Mouse (Mus musculus) CH12.LX (cell line): ENCODE data around the gene Pdcd1. TPM values are rescaled to one million over a fixed set of nuclear protein-coding genes. Genes with fewer than 3 reads are reported as not detected.

Source experiments
- DNase-seq: peaks from one replicate; pipeline ENCODE4 v3.0.0-alpha.2; 2013; ENCODE audit errors: extremely low read depth
- H3K27ac ChIP-seq: 2 replicates; pipeline ENCODE4 v1.5.1; 2012; ENCODE audit warnings: low read depth, mild to moderate bottlenecking, control low read depth, moderate library complexity; ENCODE audit not compliant: insufficient read depth
- H3K27me3 ChIP-seq: replicated peaks from 2 replicates; pipeline ENCODE3; 2012; ENCODE audit warnings: inconsistent platforms
- H3K36me3 ChIP-seq, 2 experiments: replicated peaks in 1 of 2; 2 replicates each; pipeline versions ENCODE3 to v1.6.1; 2012; ENCODE audit warnings: inconsistent platforms in 1 of 2, low read length in 1 of 2, mild to moderate bottlenecking in 1 of 2, mixed read lengths in 1 of 2, moderate library complexity in 1 of 2; ENCODE audit not compliant: control insufficient read depth in 1 of 2, insufficient read depth in 1 of 2
- H3K4me1 ChIP-seq, 2 experiments: 2 replicates each; pipeline ENCODE4 v1.6.1; 2012; ENCODE audit warnings: inconsistent platforms in 1 of 2, moderate library complexity in 1 of 2; ENCODE audit not compliant: insufficient read depth in 2 of 2, control insufficient read depth in 1 of 2
- H3K4me2 ChIP-seq: 2 replicates; pipeline ENCODE4 v1.6.1; 2012; ENCODE audit warnings: low read depth, mild to moderate bottlenecking, control low read depth; ENCODE audit not compliant: poor library complexity, insufficient read depth, severe bottlenecking
- H3K4me3 ChIP-seq, 3 experiments: fragments of 150-350 bp in 1 of 3; sonication (generic) in 1 of 3; replicated peaks in 1 of 3; 2 replicates each; pipeline versions ENCODE3 to v1.5.1; 2011 to 2012; ENCODE audit warnings: low read depth in 2 of 3, low read length in 2 of 3, mild to moderate bottlenecking in 2 of 3, moderate library complexity in 2 of 3, control low read depth in 1 of 3, improper control_type of control experiment in 1 of 3, inconsistent platforms in 1 of 3, mixed read lengths in 1 of 3; ENCODE audit not compliant: poor library complexity in 1 of 3
- H3K79me2 ChIP-seq: replicated peaks from 2 replicates; pipeline ENCODE4 v1.6.1; 2012; ENCODE audit warnings: mild to moderate bottlenecking, moderate library complexity; ENCODE audit not compliant: control insufficient read depth, poor library complexity, insufficient read depth, severe bottlenecking; ENCODE audit errors: extremely low read depth
- H3K9ac ChIP-seq: 2 replicates; pipeline ENCODE4 v1.6.1; 2012; ENCODE audit warnings: low read depth, mild to moderate bottlenecking, control low read depth, moderate library complexity; ENCODE audit not compliant: insufficient read depth
- H3K9me3 ChIP-seq: replicated peaks from 2 replicates; pipeline ENCODE3; 2012; ENCODE audit warnings: low read length, inconsistent platforms, mixed read lengths
- EP300 ChIP-seq: IDR thresholded peaks from 2 replicates; pipeline ENCODE4 v1.6.1; 2011; ENCODE audit warnings: low read length, improper control_type of control experiment
- HCFC1 ChIP-seq: IDR thresholded peaks from 2 replicates; pipeline ENCODE4 v1.6.1; 2012; ENCODE audit warnings: low read depth, mild to moderate bottlenecking, inconsistent platforms, low read length, improper control_type of control experiment
- IRF4 ChIP-seq: IDR thresholded peaks from 2 replicates; pipeline ENCODE4 v1.6.1; 2014; ENCODE audit warnings: low read depth, mild to moderate bottlenecking, inconsistent platforms, low read length, improper control_type of control experiment
- JUN ChIP-seq: IDR thresholded peaks from 2 replicates; pipeline ENCODE4 v1.6.1; 2011; ENCODE audit warnings: low read depth, mild to moderate bottlenecking, low read length, improper control_type of control experiment, moderate library complexity; ENCODE audit not compliant: insufficient read depth
- MEF2A ChIP-seq: IDR thresholded peaks from 2 replicates; pipeline ENCODE4 v1.6.1; 2014; ENCODE audit warnings: low read depth, mild to moderate bottlenecking, inconsistent platforms, low read length, improper control_type of control experiment, borderline replicate concordance
- MXI1 ChIP-seq: IDR thresholded peaks from 2 replicates; pipeline ENCODE4 v1.6.1; 2011; ENCODE audit warnings: mild to moderate bottlenecking, low read depth, low read length, improper control_type of control experiment
- MYC ChIP-seq: IDR thresholded peaks from 2 replicates; pipeline ENCODE4 v1.6.1; 2011; ENCODE audit warnings: low read depth, mild to moderate bottlenecking, improper control_type of control experiment, low read length
- NELFE ChIP-seq: IDR thresholded peaks from 2 replicates; pipeline ENCODE4 v1.6.1; 2011; ENCODE audit warnings: low read depth, low read length, improper control_type of control experiment
- NRF1 ChIP-seq: IDR thresholded peaks from 2 replicates; pipeline ENCODE4 v1.6.1; 2014; ENCODE audit warnings: low read depth, mild to moderate bottlenecking, inconsistent platforms, low read length, improper control_type of control experiment, moderate library complexity
- POLR2AphosphoS2 ChIP-seq: IDR thresholded peaks from 2 replicates; pipeline ENCODE4 v1.6.1; 2011; ENCODE audit warnings: low read depth, low read length, improper control_type of control experiment
- RAD21 ChIP-seq: IDR thresholded peaks from 2 replicates; pipeline ENCODE4 v1.6.1; 2011; ENCODE audit warnings: low read depth, mild to moderate bottlenecking, low read length, improper control_type of control experiment, moderate library complexity
- TBP ChIP-seq: conservative IDR thresholded peaks from 2 replicates; pipeline ENCODE4 v1.6.1; 2011; ENCODE audit warnings: low read depth, low read length, improper control_type of control experiment
- USF2 ChIP-seq: conservative IDR thresholded peaks from 2 replicates; pipeline ENCODE4 v1.6.1; 2011; ENCODE audit warnings: low read depth, low read length, improper control_type of control experiment
- ZC3H11A ChIP-seq: IDR thresholded peaks from 2 replicates; pipeline ENCODE4 v1.6.1; 2012; ENCODE audit warnings: low read depth, mild to moderate bottlenecking, inconsistent platforms, low read length, improper control_type of control experiment
- dilution Hi-C: fragments of 300-500 bp; cut with MboI; formaldehyde crosslinking; loops from 2 replicates; pipeline ENCODE4 v1.14.3; 2020; ENCODE audit warnings: low sequenced_read_pairs; ENCODE audit not compliant: extremely low pct_unique_long_range_greater_than_20kb, extremely low pct_ligation_motif_present
- in situ Hi-C: fragments of 300-500 bp; cut with MboI; formaldehyde crosslinking; loops from 3 replicates; pipeline ENCODE4 v1.14.3; 2019; ENCODE audit warnings: low sequenced_read_pairs, low pct_ligation_motif_present, low pct_unique_long_range_greater_than_20kb, mixed read lengths
- polyA plus RNA-seq: library from polyadenylated mRNA; unstranded; fragments of >175 nt; gene quantifications from 2 replicates; pipeline ENCODE4 v1.2.1, GENCODE M21; 2012; ENCODE audit warnings: low read depth; ENCODE audit not compliant: insufficient read length
- total RNA-seq, 2 experiments: library from RNA; depleted of rRNA; stranded (reverse); fragments of 300-350 nt in 1 of 2; fragments of >200 nt in 1 of 2; gene quantifications; 2 replicates each; pipeline ENCODE4 v1.2.3; 2012 to 2014

Pdcd1 gene
- total and polyA plus RNA-seq, 3 experiments, result 26.4 to 35.1 (median 30.1) TPM

- dilution Hi-C loops (no loop called here), in situ Hi-C loops (no loop called here)
Measured at GRCm38 (mm10) chr1:94028741-94029140, 23.6 kb downstream of the Pdcd1 start.

GRCm38 (mm10) chr1:94027506-94028108 is 24.7 kb downstream of the Pdcd1 start:
- Histone ChIP-seq H3K4me2 (no peak overlapping the region), H3K9me3 (no peaks in the 10 kb centered on the region), H3K36me3 (no peaks in the 10 kb centered on the region), H3K27me3 (no peaks in the 10 kb centered on the region), H3K79me2 (no peaks in the 10 kb centered on the region), H3K4me1 (peaks cover 2 to 4% of the 10 kb centered on the region in 2 experiments; a peak in 2 of 4 replicates), H3K9ac (no peak overlapping the region), H3K27ac (no peak overlapping the region), H3K4me3 (no peak overlapping the region)
- dilution Hi-C loops (no loop called here), in situ Hi-C loops (no loop called here)
- TF ChIP-seq MXI1 (no peak), RAD21 (no peak), HCFC1 (no peak), IRF4 (no peak), POLR2AphosphoS2 (no peak), NELFE (no peak), MYC (no peak), MEF2A (no peak), JUN (no peak), NRF1 (no peak), EP300 (no peak), USF2 (no peak), TBP (no peak)
- no peak for DNase-seq

More at GRCm38 (mm10) chr1:94028741-94029140, 23.6 kb downstream of the Pdcd1 start:
- Histone ChIP-seq H3K36me3 (no peaks in the 10 kb centered on the region), H3K4me3 (no peak overlapping the region), H3K27ac (no peak overlapping the region), H3K9me3 (no peaks in the 10 kb centered on the region), H3K4me1 (0 out of 4 replicates have a peak, but pooled peaks cover 0 to 4% of the 10 kb centered on the region in 2 experiments), H3K9ac (no peak overlapping the region), H3K79me2 (no peaks in the 10 kb centered on the region), H3K27me3 (no peaks in the 10 kb centered on the region), H3K4me2 (no peak overlapping the region)
- TF ChIP-seq USF2 (no peak), ZC3H11A (no peak)
- no peak for DNase-seq
